Mouse (Mus musculus): ENCODE results near the gene Dmgdh. TPM values are rescaled to one million over a fixed set of nuclear protein-coding genes. Genes with fewer than 3 reads are reported as not detected.

The Dmgdh gene
- total RNA-seq, 2 experiments from 2014 or later = not detected

DNA sequence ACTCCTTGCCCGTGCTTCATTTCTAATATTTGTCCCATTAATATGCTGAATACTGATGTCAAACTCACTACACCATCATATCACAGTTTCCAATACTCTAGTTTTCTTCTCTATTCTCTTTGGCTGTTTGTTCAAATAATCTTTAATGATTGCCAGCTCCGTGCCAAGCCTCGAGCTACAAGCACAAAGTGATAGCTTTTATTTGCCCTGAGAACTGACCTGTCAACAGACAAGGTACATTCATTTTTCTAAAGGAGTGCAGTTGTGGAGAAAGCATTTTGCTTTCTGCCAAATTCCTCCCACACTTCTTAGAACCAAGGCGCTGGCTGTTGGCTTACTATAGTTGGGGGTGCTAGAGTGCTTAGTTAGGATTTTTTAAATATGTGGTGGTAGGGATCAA lies 33.0 kb downstream of the Dmgdh start:
- intact Hi-C loops (cut with DNase I) = loop anchor here (10.0 kb wide), 1 partner anchor 202 kb away; no protein-coding TSS in a partner anchor
- DNase-seq = no peak

DNA sequence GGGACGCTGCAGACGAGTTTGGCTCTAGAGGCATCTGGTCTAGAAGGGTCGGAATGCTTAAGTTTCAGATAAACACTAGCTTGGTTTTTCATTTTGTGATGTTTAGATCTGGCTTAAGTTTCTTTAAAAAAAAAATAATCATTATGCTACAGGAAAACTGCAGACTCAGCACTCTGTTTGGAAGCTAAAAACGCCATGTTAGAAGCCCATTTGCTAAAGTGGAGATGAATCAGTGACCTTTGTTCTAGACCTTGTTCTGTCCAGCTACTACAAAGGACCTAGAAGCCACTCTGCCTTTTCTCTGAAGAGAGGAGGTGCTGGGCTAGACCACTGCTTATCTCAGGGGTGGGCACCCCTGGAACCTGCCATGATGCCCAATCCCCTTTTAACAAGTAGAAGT lies 36.1 kb downstream of the Dmgdh start:
- DNase-seq = no peak
- intact Hi-C loops (cut with DNase I) = loop anchor here (10.0 kb wide), 1 partner anchor 726 kb away; no protein-coding TSS in a partner anchor

DNA sequence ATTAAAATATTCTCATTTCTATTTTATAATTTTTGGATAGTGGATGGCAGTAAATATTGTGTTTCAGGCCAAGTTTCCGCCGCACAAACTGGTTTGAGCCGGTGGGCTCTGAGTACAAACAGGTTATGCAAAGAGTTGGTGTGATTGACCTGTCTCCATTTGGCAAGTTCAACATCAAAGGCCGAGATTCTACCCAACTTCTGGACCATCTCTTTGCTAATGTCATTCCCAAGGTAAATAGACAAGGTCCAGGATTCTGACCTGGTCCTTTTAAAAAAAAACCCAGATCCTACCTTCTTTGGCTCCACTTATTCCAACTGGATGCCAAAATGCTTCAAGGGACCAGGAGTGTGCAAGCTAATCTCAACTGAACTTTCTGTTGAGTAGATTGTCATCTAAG lies 37.0 kb downstream of the Dmgdh start:
- intact Hi-C loops (cut with DNase I) = loop anchor here (10.0 kb wide), 1 partner anchor 726 kb away; no protein-coding TSS in a partner anchor
- DNase-seq = no peak

DNA sequence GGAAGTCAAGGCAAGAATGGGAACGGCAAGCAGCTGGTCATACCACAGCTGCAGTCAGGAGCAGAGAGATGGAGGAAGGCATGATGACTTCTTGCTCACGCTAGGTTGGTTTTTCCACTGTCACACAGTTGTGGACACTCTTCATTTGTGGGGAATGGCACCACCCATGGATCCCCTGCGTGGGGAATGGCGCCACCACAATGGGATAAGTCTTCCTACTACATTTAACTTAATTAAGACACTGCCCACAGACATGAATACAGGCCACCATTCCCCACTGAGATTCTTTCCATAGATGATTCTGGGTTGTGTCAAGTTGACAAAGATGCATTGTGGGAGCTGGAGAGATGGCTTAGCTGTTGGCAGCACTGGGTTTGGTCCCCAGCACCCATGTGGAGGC lies 38.1 kb downstream of the Dmgdh start:
- no peak for DNase-seq
- intact Hi-C loops (cut with DNase I) = loop anchor here (10.0 kb wide), 1 partner anchor 728 kb away; no protein-coding TSS in a partner anchor

DNA sequence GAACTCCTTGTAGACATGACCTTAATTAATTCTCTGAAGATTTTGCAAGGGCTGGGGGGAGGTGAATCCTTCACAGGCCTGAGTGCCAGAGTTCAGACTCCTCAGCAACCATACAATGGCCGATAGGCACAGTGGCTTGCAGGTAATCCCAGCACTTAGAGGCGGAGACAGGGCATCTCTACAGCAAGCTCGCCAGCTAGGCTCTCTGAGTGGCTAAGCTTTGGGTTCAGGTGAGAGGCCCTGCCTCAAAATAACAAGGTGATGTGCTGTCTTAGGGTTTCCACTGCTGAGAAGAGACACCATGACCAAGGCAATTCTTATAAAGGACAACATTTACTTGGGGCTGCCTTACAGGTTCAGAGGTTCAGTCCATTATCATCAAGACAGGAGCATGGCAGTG lies 39.6 kb downstream of the Dmgdh start:
- intact Hi-C loops (cut with DNase I) = loop anchor here (10.0 kb wide), 1 partner anchor 729 kb away; no protein-coding TSS in a partner anchor
- no peak for DNase-seq

DNA sequence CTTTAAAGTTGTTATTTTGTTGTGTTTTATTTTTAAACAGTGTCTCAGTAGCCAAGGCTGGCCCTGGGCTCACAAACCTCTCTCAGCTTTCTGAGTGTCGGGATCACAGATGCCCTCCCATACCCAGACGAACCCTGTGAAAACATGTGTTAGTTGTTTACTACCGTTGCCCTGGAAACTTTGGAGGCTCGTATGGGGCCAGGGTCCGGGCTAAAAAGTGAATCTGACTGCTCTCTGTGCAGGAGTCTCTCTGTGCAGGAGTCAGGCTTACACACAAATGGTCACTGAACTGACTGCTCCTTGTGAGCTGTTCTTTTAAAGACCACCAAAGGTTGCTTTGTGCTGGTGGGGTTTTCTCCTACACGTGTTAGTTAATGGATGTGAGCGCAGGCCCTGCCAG lies 42.9 kb downstream of the Dmgdh start:
- intact Hi-C loops (cut with DNase I) = loop anchor here (5.0 to 10.0 kb wide), 2 partner anchors 732 to 965 kb away; no protein-coding TSS in a partner anchor
- no peak for DNase-seq

DNA sequence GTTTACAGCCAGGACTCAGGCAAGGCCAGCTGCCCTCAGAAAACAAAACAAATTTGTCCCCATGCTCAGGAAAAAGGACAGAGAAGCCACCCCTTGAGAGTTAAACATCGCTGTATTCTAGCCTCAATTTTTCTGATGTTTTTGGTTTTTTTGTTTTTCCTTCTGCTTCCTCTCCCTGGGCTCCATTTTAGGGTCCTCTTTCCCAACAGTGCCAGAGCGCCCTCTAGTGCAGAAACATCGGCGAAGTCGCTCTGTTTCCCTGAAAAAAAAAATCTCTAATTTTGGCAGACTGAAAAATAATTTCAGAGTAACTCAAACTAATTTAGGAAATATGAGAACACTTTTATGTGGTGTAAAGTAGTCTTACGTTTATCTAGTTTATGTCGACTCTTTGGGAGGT lies 44.7 kb downstream of the Dmgdh start:
- DNase-seq = peak; percentile 67 to 85

DNA sequence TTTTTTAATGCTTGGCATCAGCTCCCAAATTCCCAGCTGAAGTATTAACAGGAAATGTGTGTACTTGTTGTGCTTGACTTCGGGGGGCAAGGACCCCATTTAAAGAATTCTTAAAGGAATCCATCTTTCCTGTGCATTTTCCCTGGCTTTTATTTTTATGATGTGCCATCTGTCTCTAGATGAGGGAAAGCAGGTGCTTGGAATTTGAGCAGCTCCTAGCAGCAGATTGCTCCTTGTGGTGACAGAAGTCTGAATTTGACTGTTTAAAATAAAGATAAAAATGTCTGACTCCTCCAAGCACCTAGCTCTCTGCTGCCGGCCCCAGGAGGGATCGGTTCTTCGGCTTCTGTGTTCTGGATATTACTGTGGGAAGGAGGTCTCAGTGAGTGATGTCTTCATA lies 47.7 kb downstream of the Dmgdh start:
- intact Hi-C loops (cut with DNase I) = loop anchor here (10.0 kb wide), 1 partner anchor 417 kb away; no protein-coding TSS in a partner anchor
- no peak for DNase-seq

More for the DNA sequence above, 44.7 kb downstream of the Dmgdh start:
- intact Hi-C loops (cut with DNase I) = loop anchor here (2.0 to 10.0 kb wide), 3 partner anchors 106 to 967 kb away; no protein-coding TSS in a partner anchor

DNA sequence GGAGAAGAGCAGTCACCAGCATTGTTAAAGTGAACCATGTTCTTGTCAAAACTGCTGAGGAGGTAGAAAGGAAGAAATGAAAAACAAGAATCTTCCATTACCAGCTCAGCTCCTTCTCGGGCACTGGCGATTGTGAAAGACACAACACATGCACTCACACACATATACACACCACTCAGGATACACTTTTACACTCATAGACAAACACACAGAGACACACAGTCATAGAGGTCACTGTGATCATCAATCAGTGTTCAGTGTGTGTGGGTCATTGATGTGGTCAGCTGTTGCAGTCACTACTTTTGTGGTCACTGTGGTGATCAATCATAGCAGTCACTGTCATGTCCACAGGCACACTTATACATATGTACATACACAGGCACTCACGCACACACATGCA lies 49.2 kb downstream of the Dmgdh start:
- no peak for DNase-seq
- intact Hi-C loops (cut with DNase I) = loop anchor here (10.0 kb wide), 1 partner anchor 419 kb away; no protein-coding TSS in a partner anchor

DNA sequence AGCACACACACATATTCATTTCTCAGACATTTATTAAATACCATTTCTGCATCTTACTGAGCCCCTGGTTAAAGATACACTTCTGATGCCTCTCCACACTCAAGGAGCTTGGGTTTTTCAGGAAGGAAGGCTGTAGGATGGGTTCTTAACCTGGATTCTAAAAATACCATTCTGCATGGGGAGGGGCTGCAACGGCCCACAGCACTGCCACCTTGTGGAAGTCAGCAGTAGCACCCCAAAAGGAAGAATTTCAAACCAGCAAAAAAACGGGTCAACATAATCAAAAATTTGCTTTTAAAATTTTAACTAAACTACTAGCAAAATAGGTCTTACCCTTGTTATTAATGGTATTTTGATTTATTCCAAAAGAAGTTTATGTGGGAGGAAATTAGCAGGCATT lies 50.0 kb downstream of the Dmgdh start:
- DNase-seq = peak in 1 of 2 experiments; percentile 21
- intact Hi-C loops (cut with DNase I) = loop anchor here (10.0 kb wide), 1 partner anchor 419 kb away; no protein-coding TSS in a partner anchor

DNA sequence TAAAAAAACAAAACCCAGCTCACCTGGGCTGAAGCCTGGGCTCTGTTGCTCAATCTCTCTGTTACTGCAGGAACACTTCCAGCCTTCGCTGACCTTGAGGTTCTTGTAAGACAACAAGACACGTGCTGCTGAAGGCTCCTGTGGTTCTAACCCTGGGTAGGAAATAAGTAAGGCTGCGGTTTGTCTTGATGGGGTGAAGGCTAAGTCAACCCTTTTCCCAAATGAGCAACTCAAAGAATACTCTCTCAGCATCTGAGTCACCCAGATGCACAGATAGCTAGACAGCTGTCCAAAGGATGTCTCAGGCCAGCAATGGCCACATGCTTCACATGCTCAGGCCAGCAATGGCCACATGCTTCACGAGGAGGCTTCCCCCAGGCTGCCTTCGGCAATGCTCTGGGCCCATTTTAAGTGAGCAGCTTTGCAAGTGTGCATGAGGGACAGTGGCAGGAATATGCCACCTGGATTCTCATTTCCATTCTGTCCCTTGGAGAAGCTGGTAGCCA lies 61.0 kb downstream of the Dmgdh start:
- intact Hi-C loops (cut with DNase I) = no loop called here
- no peak for DNase-seq

DNA sequence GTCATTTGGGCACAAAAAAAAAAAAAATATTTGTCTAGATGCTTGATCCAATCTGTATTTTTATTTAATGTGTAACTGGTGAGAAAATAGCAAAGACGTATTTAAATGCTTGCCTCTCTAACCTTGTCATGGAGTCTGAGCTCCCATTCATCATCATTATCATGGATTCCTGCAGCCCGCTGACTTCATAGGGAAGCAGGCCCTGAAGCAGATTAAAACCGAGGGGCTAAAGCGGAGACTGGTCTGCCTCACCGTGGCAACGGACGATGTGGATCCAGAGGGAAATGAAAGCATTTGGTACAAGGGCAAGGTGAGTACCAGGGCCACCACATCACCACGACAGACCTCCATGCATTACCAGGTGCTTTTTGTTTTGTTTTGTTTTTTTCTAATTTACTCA lies 69.9 kb downstream of the Dmgdh start:
- intact Hi-C loops (cut with DNase I) = no loop called here
- DNase-seq = no peak

DNA sequence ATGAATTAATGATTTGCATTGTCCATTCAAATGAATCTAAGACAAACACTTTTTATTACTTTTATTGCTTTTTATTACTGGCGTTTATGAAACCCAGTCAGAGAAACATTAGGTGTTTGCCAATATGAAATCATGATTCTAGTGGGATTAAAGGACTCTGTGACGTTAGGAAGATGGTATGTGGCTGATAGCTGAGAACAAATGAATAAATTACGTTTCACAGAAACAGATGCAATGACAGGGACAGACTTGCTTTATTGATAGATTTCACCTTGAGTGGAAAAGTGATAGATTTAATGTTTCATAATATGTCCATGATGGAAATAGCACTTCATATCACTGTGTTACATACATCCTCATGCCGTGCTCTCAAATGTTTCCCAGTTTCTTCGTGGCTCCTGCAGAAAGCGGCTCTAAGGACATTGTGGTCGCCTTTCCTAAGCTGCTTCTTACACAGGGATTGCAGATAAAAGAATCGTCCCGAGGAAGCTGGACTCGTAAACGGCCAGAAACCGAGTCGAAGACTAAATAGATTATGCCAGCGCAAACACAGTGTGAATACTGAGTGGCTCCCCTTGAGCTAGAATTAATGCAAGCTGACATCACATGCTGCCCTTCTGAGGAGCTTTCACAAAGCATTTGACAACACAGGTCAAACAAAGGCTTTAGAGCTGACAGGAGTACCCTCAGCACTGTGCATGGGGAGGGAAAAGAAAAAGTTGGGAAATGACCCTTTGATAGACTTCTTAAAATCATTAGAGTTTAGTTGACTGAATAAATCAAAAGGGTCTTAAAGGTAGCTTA lies 78.6 kb downstream of the Dmgdh start:
- intact Hi-C loops (cut with DNase I) = no loop called here
- no peak for DNase-seq

DNA sequence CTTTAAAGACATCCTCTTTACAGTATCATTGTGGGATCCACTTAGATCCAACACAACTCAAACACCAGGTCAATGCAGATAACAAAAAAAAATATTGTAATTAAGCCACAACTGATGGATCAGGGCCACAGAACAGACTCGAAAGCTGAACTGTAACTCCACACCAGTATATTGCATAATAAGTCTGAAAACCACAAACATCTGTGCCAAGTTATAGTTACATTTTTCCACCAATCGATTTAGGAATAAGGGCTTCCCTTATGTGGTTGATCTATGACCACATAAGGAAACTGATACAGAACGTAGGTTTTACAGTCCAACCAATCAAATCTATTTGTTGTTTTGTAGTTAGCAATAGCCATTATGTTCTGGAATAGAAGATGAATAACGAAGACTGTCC lies 80.9 kb downstream of the Dmgdh start:
- intact Hi-C loops (cut with DNase I) = no loop called here
- DNase-seq = no peak

DNA sequence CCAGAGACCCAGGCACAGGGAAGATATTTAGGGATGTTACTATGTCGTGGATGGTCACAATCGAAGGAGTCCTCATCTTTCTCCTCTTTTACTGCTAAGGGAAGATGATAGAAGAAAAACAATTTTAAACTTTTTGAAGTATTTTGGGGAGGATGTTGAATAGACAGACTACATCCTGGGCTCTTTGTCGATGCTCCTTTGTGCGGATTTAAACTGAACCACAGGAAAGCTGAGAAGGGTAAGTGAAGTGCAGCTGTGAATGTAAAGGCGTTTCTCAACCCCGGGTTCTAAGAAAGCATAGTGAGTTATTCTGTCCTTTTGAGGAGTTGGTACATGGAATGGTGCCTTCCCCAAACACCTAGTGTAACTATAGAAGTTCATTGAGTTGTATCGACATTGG lies 82.4 kb downstream of the Dmgdh start:
- no peak for DNase-seq
- intact Hi-C loops (cut with DNase I) = no loop called here

DNA sequence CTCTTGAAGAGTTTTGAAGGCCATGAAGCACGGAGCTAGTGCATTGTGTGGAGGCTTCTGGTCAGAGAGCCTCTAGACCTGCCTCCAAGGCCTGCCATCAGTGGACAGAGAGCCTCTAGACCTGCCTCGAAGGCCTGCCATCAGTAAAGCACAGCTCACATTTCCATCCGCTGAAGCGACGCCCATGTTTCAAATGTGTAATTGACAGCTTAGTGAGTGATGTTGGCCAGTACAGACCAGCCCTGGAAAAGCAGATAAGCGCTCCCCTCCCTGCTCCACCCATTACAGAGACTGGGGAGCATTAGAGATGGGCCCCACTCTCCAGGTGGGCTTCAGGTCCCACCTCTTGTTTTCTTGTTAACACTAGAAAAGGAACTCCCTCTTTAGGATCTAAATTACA lies 83.3 kb downstream of the Dmgdh start:
- no peak for DNase-seq
- intact Hi-C loops (cut with DNase I) = no loop called here

DNA sequence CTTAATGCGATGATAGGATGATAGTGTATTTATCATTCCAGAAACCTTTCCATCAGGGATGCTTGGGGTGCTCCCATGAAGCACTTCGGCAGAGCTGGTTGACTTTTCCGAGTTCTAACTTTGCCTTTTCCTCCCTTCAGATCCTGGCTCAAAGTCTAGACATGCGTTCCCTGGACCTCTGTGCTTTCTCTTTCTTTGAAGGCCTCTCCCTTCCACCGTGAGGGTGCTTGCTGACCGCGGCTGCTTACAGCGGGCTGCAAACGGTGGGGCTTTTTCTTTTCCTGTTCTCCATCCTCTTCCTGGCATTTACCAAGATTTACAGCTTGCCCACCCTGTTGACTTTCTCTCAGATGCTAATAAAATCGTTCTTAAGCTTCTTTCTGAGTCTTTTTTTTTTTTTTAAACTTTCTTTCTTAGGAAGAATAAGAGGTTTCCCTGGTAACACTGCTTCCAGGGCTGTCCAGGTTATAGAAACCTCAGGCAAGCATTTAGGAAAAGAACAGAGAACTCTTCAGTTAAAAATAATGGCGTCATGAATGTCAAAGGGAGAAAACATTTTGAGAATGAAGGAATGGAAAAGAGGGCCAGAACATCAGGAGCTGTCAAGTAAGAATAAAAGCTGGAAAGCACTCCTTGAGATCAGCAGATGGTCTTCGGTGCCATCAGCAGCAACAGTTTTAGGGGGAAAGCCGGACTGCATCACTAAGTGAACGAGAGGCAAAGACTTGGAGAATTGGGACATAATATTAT lies 84.1 kb downstream of the Dmgdh start:
- intact Hi-C loops (cut with DNase I) = no loop called here
- DNase-seq = no peak

DNA sequence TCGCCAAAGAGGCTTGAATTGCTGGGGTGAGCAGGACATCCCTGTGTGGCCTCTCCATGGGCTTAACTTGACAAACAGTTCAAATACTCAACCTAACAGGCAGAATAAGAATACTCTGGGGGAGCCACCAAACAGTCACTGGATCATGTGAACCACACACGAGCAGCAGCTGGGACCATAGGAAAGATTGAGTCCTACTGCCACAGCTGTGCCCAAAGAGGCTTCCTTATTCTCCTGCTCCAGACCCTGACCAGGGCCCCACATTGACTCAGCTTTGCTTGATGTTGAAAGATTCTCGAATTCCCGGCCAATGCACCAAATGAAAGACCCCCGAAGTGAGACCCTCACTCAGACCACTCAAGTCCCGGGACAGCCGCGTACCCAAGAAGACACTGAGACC lies 87.6 kb downstream of the Dmgdh start:
- no peak for DNase-seq
- intact Hi-C loops (cut with DNase I) = no loop called here

DNA sequence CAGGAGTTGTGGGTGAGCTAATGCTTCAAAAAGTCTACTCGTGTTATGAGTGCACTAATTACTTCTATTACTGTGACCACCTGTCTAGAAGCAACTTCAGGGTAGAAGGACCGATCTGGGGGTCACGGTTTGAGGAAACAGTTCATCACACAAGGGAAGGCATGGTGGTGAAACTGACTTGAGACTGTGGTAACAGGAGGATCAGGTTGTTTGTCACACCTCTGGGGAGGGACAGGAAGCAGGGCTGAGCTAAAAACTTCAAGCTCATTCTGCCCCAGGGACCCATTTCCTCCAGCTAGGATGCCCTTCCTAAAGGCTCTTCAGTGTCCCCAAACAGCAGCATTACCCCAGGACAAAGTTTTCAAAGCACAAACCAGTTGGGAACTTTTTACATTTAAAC lies 88.6 kb downstream of the Dmgdh start:
- DNase-seq = no peak
- intact Hi-C loops (cut with DNase I) = no loop called here

DNA sequence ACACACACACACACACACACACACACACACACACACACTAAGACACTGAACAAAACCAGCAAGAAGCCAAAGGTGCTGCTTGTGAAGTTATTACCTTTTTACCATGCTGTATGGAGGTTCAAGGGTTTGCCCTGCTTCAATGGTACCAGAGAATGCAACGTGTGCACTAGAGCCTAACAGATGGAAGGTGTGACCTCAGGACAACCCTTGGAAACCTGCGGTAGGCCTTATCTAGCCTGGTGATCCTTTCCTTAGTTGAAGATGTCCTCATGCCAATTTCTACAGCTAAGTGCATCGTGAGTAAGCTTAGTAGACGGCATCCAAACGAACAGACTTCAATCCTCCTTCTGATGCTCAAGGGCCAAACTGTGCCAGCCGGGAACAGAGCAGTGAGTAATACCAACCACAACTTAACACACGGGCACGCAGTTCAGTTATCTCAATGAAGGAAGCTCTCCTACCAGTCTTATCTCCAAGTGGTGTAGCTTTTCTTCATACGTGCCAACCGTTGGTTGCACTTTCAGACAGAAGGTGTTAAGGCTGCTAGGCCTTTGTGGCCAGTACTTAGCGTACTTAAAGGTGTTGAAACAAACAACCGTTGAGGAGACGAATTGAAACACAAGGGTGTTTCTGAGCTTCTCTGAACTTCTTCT lies 90.2 kb downstream of the Dmgdh start:
- intact Hi-C loops (cut with DNase I) = no loop called here
- no peak for DNase-seq
